Mouse (Mus musculus) midbrain, postnatal 0 days (tissue): ENCODE data around the gene Mast4. TPM values are rescaled to one million over a fixed set of nuclear protein-coding genes. Genes with fewer than 3 reads are reported as not detected.

Experiments used
- ATAC-seq: fragments of 200-750 bp; cut with Nextera tagmentation; 2 replicates; pipeline ENCODE4 v1.8.0; 2017; ENCODE audit warnings: moderate number of reproducible peaks, mild to moderate bottlenecking, moderate TSS enrichment, moderate library complexity; ENCODE audit not compliant: low FRiP score
- DNase-seq: peaks from one replicate; pipeline ENCODE4 v3.0.0-alpha.2; 2015; ENCODE audit warnings: low spot score
- H3K27ac ChIP-seq: fragments of 300-500 bp; sonication (generic); 2 replicates; pipeline ENCODE4 v1.5.1; 2014; ENCODE audit warnings: low read depth, mild to moderate bottlenecking, low read length, mixed read lengths
- H3K27me3 ChIP-seq: fragments of 300-500 bp; sonication (generic); 2 replicates; pipeline ENCODE4 v1.6.1; 2014; ENCODE audit warnings: low read length, control low read depth, mixed read lengths; ENCODE audit not compliant: insufficient read depth
- H3K36me3 ChIP-seq: fragments of 300-500 bp; sonication (generic); 2 replicates; pipeline ENCODE4 v1.6.1; 2014; ENCODE audit warnings: low read length, control low read depth, mixed read lengths; ENCODE audit not compliant: insufficient read depth
- H3K4me1 ChIP-seq: fragments of 300-500 bp; sonication (generic); 2 replicates; pipeline ENCODE4 v1.6.1; 2014; ENCODE audit warnings: mild to moderate bottlenecking, control low read depth, antibody characterized with exemption, low read length, mixed read lengths; ENCODE audit not compliant: insufficient read depth
- H3K4me2 ChIP-seq: fragments of 300-500 bp; sonication (generic); 2 replicates; pipeline ENCODE4 v1.6.1; 2014; ENCODE audit warnings: low read depth, mild to moderate bottlenecking, low read length, mixed read lengths; ENCODE audit not compliant: poor library complexity, severe bottlenecking
- H3K4me3 ChIP-seq: fragments of 300-500 bp; sonication (generic); 2 replicates; pipeline ENCODE4 v1.5.1; 2014; ENCODE audit warnings: low read depth, mild to moderate bottlenecking, low read length, moderate library complexity
- H3K9ac ChIP-seq: fragments of 300-500 bp; sonication (generic); replicated peaks from 2 replicates; pipeline ENCODE4 v1.6.1; 2014; ENCODE audit warnings: mild to moderate bottlenecking, low read length, moderate library complexity, mixed read lengths; ENCODE audit not compliant: poor library complexity, severe bottlenecking
- H3K9me3 ChIP-seq: fragments of 300-500 bp; sonication (generic); 2 replicates; pipeline ENCODE4 v1.6.1; 2016; ENCODE audit warnings: low read length, control low read depth
- CTCF ChIP-seq: IDR thresholded peaks from 2 replicates; pipeline ENCODE4 v1.5.1; 2016; ENCODE audit warnings: antibody characterized with exemption, mild to moderate bottlenecking
- WGBS: fragments of 180-500 bp; shearing (Covaris S2); extraction: QIAGEN DNeasy Blood & Tissue Kit; methylation state at CpG from one replicate; pipeline ENCODE4 v1.1.7; 2014; 5-methylcytosine and 5-hydroxymethylcytosine counted together
- polyA plus RNA-seq: library from polyadenylated mRNA; unstranded; fragments of >200 nt; fragmentation: Nextera tagmentation; extraction: Ambion mirVana; gene quantifications from 2 replicates; pipeline ENCODE4 v1.2.1, GENCODE M21; 2015
- total RNA-seq: library from RNA; depleted of rRNA; stranded (reverse); fragments of >200 nt; gene quantifications from 2 replicates; pipeline ENCODE4 v1.2.3, GENCODE M21; 2014

The Mast4 gene
- total and polyA plus RNA-seq, 2 experiments from 2014 or later = 28.7 to 39.8 TPM

DNA sequence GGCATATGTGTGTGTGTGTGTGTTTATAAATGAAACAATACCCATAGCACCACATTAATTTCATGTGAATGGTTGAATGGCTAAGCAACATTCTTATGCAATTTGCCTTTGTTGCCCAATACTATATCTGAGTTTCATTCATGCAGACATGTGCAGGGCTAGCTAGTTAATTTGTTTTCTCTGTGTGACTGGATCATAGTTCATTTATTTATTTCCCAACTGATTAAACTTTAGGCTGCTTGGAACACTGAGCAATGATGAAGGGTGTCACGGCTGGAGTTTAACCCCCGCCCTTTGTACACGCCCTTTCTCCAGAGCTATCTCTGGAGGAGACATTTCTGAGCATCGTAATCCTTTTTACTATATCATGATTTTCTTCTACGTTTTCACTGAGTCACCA is 481.4 kb downstream of the Mast4 start:
- ATAC-seq (no peak), DNase-seq (no peak)
- no peak overlapping the region for H3K4me2 ChIP-seq
- no peaks in the 10 kb centered on the region for H3K27me3 ChIP-seq
- no peak overlapping the region for H3K27ac ChIP-seq
- no peaks in the 10 kb centered on the region for H3K36me3 ChIP-seq
- WGBS = 85% methylated on average over 5 of the region's 5 CpGs
- no peaks in the 10 kb centered on the region for H3K9me3 ChIP-seq
- no peaks in the 10 kb centered on the region for H3K4me1 ChIP-seq
- H3K4me3 ChIP-seq = no peak overlapping the region
- no peak overlapping the region for H3K9ac ChIP-seq
- TF ChIP-seq CTCF = no peak

DNA sequence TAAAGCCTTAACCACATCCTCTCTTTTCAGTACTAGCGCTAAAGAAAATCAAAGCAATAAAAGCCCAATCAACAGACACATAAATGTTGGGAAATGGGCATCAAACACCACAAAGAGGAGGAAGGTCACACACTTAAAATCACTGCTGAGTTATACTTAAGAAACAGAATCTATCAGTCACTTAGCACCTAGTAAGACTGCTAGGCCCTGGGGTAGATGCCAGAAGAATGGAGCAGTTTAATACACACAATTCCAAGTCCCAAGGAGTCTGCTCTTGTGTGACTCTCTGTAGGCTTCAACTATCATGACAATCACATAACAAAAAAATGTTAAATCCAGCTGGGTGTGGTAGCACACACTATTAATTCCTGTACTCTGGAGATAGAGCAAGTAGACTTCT is 483.0 kb downstream of the Mast4 start:
- DNase-seq = no peak
- no peak overlapping the region for H3K4me3 ChIP-seq
- H3K27me3 ChIP-seq = no peaks in the 10 kb centered on the region
- WGBS = 94% methylated on average over 1 of the region's 1 CpGs
- no peak overlapping the region for H3K27ac ChIP-seq
- no peak overlapping the region for H3K9ac ChIP-seq
- no peak for TF ChIP-seq CTCF
- no peaks in the 10 kb centered on the region for H3K9me3 ChIP-seq
- no peaks in the 10 kb centered on the region for H3K4me1 ChIP-seq
- H3K4me2 ChIP-seq = no peak overlapping the region
- no peaks in the 10 kb centered on the region for H3K36me3 ChIP-seq
- no peak for ATAC-seq

GRCm38 (mm10) chr13:102850594-102850993 is 483.7 kb downstream of the Mast4 start:
- Histone ChIP-seq H3K4me1 (no peaks in the 10 kb centered on the region), H3K4me3 (no peak overlapping the region), H3K9me3 (no peaks in the 10 kb centered on the region), H3K36me3 (no peaks in the 10 kb centered on the region), H3K9ac (no peak overlapping the region), H3K27me3 (no peaks in the 10 kb centered on the region), H3K27ac (no peak overlapping the region), H3K4me2 (no peak overlapping the region)
- no peak for TF ChIP-seq CTCF
- DNase-seq = no peak
- WGBS = 94% methylated on average over 2 of the region's 2 CpGs
- no peak for ATAC-seq

- Histone ChIP-seq H3K27me3 (no peaks in the 10 kb centered on the region), H3K27ac (no peak overlapping the region), H3K36me3 (no peaks in the 10 kb centered on the region), H3K9me3 (no peaks in the 10 kb centered on the region), H3K4me3 (no peak overlapping the region), H3K9ac (no peak overlapping the region), H3K4me1 (no peaks in the 10 kb centered on the region), H3K4me2 (no peak overlapping the region)
- ATAC-seq = no peak
- 70% methylated on average over 3 of the region's 3 CpGs for WGBS
- TF ChIP-seq CTCF = no peak
- DNase-seq = no peak
Measured at GRCm38 (mm10) chr13:102849068-102849467, 485.2 kb downstream of the Mast4 start.

GRCm38 (mm10) chr13:102846473-102846872 is 487.8 kb downstream of the Mast4 start:
- ATAC-seq (no peak), DNase-seq (no peak)
- WGBS = 89% methylated on average over 4 of the region's 4 CpGs
- Histone ChIP-seq H3K4me3 (no peak overlapping the region), H3K9ac (no peak overlapping the region), H3K27ac (no peak overlapping the region), H3K4me2 (no peak overlapping the region), H3K36me3 (no peaks in the 10 kb centered on the region), H3K9me3 (no peaks in the 10 kb centered on the region), H3K4me1 (no peaks in the 10 kb centered on the region), H3K27me3 (no peaks in the 10 kb centered on the region)
- no peak for TF ChIP-seq CTCF

DNA sequence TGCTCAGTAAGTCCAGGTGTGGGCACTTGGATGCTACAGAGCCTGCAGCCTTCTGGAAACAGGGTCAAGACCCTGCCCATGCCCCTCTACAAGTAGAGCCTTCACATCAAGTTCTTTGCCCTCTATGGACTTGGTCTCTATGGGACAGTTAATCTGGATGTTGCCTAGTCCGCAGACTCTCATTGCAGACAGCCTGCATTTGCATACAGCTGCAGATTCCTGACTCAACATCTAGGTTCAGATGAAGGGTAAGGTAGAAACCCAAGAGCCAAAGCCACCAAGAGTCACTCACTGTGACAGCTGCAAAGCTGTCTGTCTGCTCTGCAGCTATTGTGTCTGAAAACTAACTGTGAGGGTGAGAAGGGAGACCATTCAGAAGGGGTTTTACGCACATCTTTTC is 491.6 kb downstream of the Mast4 start:
- H3K4me3 ChIP-seq = no peak overlapping the region
- H3K9me3 ChIP-seq = no peaks in the 10 kb centered on the region
- no peak for ATAC-seq
- H3K4me1 ChIP-seq = no peaks in the 10 kb centered on the region
- DNase-seq = no peak
- no peak overlapping the region for H3K9ac ChIP-seq
- H3K27me3 ChIP-seq = no peaks in the 10 kb centered on the region
- no peak for TF ChIP-seq CTCF
- H3K27ac ChIP-seq = no peak overlapping the region
- H3K36me3 ChIP-seq = no peaks in the 10 kb centered on the region
- H3K4me2 ChIP-seq = no peak overlapping the region
- 50% methylated on average over 2 of the region's 2 CpGs for WGBS

GRCm38 (mm10) chr13:102842237-102842636 is 492.1 kb downstream of the Mast4 start:
- Histone ChIP-seq H3K27ac (no peak overlapping the region), H3K9me3 (no peaks in the 10 kb centered on the region), H3K4me2 (no peak overlapping the region), H3K9ac (no peak overlapping the region), H3K4me1 (no peaks in the 10 kb centered on the region), H3K4me3 (no peak overlapping the region), H3K36me3 (no peaks in the 10 kb centered on the region), H3K27me3 (no peaks in the 10 kb centered on the region)
- 71% methylated on average over 8 of the region's 8 CpGs for WGBS
- DNase-seq (no peak), ATAC-seq (no peak)
- TF ChIP-seq CTCF = no peak
